Mouse (Mus musculus) stomach, postnatal 0 days (tissue): Measurements from ENCODE around the gene Jsrp1.

Experiments used
- CTCF ChIP-seq: IDR thresholded peaks from 2 replicates; pipeline ENCODE4 v1.5.1; 2016; ENCODE audit warnings: antibody characterized with exemption, low read depth, mild to moderate bottlenecking, moderate library complexity
- EP300 ChIP-seq: optimal IDR thresholded peaks from 2 replicates; pipeline ENCODE3; 2016; ENCODE audit warnings: antibody characterized with exemption

GRCm38 (mm10) chr10:80817164-80817563, 3.9 kb upstream of the Jsrp1 start:
- TF ChIP-seq EP300 (no peak), CTCF (no peak)
